Mouse (Mus musculus): ENCODE results near the gene Zscan25.
"Not testable (repeated sequence)": the region's sequence is repeated elsewhere in the genome, so short reads cannot be mapped to it uniquely, and the experiment has no call there.

Gene Zscan25

GRCm38 (mm10) chr5:145280371-145281143 is at the start of gene Zscan25:
TSS of gene Zscan25 (plus strand) at chr5:145280500.
- peak; percentile 88 for DNase-seq (ENCODE audit: low spot score)

GRCm38 (mm10) chr5:145230641-145231040 is 49.7 kb upstream of the Zscan25 start:
- DNase-seq (ENCODE audit: low spot score) = no peak

GRCm38 (mm10) chr5:145231367-145231871 is 48.9 kb upstream of the Zscan25 start, which contains the start of gene Zfp655:
TSS of gene Zfp655 (plus strand) at chr5:145231715.
- DNase-seq (ENCODE audit: low spot score) = peak; percentile 95

GRCm38 (mm10) chr5:145231893-145232411 is 48.3 kb upstream of the Zscan25 start:
- no peak for DNase-seq (ENCODE audit: low spot score)

GRCm38 (mm10) chr5:145234636-145235035 is 45.7 kb upstream of the Zscan25 start:
- no peak for DNase-seq (ENCODE audit: low spot score)

- DNase-seq (ENCODE audit: low spot score) = no peak
These were observed 30.8 kb upstream of the Zscan25 start for GRCm38 (mm10) chr5:145249520-145249919.

- not testable (repeated sequence) for DNase-seq (ENCODE audit: low spot score)
These were observed 6.7 kb upstream of the Zscan25 start for GRCm38 (mm10) chr5:145273568-145273967.

- DNase-seq (ENCODE audit: low spot score) = no peak
These were observed 352 bp upstream of the Zscan25 start for GRCm38 (mm10) chr5:145279948-145280347.

- DNase-seq (ENCODE audit: low spot score) = no peak
These were observed 8.1 kb downstream of the Zscan25 start for GRCm38 (mm10) chr5:145288382-145288781.

GRCm38 (mm10) chr5:145290697-145291096 is 10.4 kb downstream of the Zscan25 start:
- no peak for DNase-seq (ENCODE audit: low spot score)

GRCm38 (mm10) chr5:145292398-145292797 is 12.1 kb downstream of the Zscan25 start:
- DNase-seq (ENCODE audit: low spot score) = no peak

GRCm38 (mm10) chr5:145300469-145300868 is 20.2 kb downstream of the Zscan25 start:
- no peak for DNase-seq (ENCODE audit: low spot score)

- not testable (repeated sequence) for DNase-seq (ENCODE audit: low spot score)
These were observed 21.5 kb downstream of the Zscan25 start for GRCm38 (mm10) chr5:145301796-145302195.

GRCm38 (mm10) chr5:145302424-145302823 is 22.1 kb downstream of the Zscan25 start:
- no peak for DNase-seq (ENCODE audit: low spot score)

- not testable (repeated sequence) for DNase-seq (ENCODE audit: low spot score)
These were observed 26.7 kb downstream of the Zscan25 start for GRCm38 (mm10) chr5:145306953-145307352.

- not testable (repeated sequence) for DNase-seq (ENCODE audit: low spot score)
These were observed 27.5 kb downstream of the Zscan25 start for GRCm38 (mm10) chr5:145307811-145308210.

- no peak for DNase-seq (ENCODE audit: low spot score)
These were observed 33.5 kb downstream of the Zscan25 start for GRCm38 (mm10) chr5:145313845-145314244.

GRCm38 (mm10) chr5:145317141-145317540 is 36.8 kb downstream of the Zscan25 start:
- no peak for DNase-seq (ENCODE audit: low spot score)

- DNase-seq (ENCODE audit: low spot score) = not testable (repeated sequence)
These were observed 58.5 kb downstream of the Zscan25 start for GRCm38 (mm10) chr5:145338756-145339155.

Data from urinary bladder, postnatal 25 days (tissue).